Mouse (Mus musculus) olfactory bulb, adult 2 months (tissue): ENCODE measurements at regions not wholly inside any gene's neighbourhood (a gene's known extent, or its start where the extent isn't known, plus 50 kb on each side); places are given as distances from the start of the nearest gene placed in this dataset.

Experiments
- CTCF ChIP-seq: fragments of 200-500 bp; IDR thresholded peaks from 2 replicates; pipeline ENCODE4 v1.5.1; 2012; ENCODE audit warnings: low read depth, mild to moderate bottlenecking, low read length, moderate library complexity; ENCODE audit not compliant: insufficient read depth
- POLR2A ChIP-seq: fragments of 200-500 bp; IDR thresholded peaks from 2 replicates; pipeline ENCODE4 v1.6.1; 2012; ENCODE audit warnings: mild to moderate bottlenecking, low read depth, low read length, moderate library complexity; ENCODE audit not compliant: insufficient read depth

DNA sequence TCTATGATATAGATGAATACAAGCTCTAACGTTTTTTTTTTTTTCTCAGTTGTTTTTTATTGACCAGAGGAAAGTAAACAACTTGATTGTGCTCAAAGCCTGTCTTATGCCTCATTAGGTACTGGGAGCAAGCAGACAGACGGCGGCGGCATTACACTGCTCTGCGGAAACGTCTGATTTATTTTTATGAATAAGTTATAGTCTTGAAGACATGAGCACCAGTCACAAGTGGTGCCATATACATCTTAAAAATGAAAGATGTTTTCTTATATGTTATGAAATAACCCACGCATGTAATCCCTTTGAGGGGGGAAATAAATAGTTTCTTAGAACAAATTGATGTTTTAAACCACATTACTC, 177.1 kb downstream of the Nup35 start:
- TF ChIP-seq CTCF (no peak), POLR2A (no peak)
